Mouse (Mus musculus) heart, adult 11 months (tissue): ENCODE data around the gene Endou.

Source experiments
- DNase-seq: peaks from one replicate; pipeline ENCODE4 v3.0.0; 2022

Gene Endou

GRCm38 (mm10) chr15:97727048-97727447 is 4.1 kb downstream of the Endou start:
- peak; percentile 97 for DNase-seq

GRCm38 (mm10) chr15:97726310-97726709 is 4.8 kb downstream of the Endou start:
- DNase-seq, result no peak

- no peak for DNase-seq
Observed at GRCm38 (mm10) chr15:97725198-97725785, 5.8 kb downstream of the Endou start.

GRCm38 (mm10) chr15:97724346-97725197 is 6.6 kb downstream of the Endou start:
- no peak for DNase-seq

- no peak for DNase-seq
Observed at GRCm38 (mm10) chr15:97723536-97724345, 7.4 kb downstream of the Endou start.

GRCm38 (mm10) chr15:97721008-97721701 is 10.0 kb downstream of the Endou start:
- DNase-seq, result no peak

- peak; percentile 97 for DNase-seq
Observed at GRCm38 (mm10) chr15:97720026-97720675, 11.0 kb downstream of the Endou start.

- DNase-seq, result peak; percentile 94
Observed at GRCm38 (mm10) chr15:97719494-97719893, 11.6 kb downstream of the Endou start.

GRCm38 (mm10) chr15:97718535-97719155 is 12.5 kb downstream of the Endou start:
- no peak for DNase-seq

- peak; percentile 94 for DNase-seq
Observed at GRCm38 (mm10) chr15:97717861-97718534, 13.1 kb downstream of the Endou start.

- no peak for DNase-seq
Observed at GRCm38 (mm10) chr15:97716782-97717181, 14.4 kb downstream of the Endou start.

- no peak for DNase-seq
Observed at GRCm38 (mm10) chr15:97715734-97716133, 15.4 kb downstream of the Endou start.

GRCm38 (mm10) chr15:97715083-97715482 is 16.1 kb downstream of the Endou start:
- DNase-seq, result no peak

GRCm38 (mm10) chr15:97712546-97712945 is 18.6 kb downstream of the Endou start:
- DNase-seq, result peak; percentile 86

- no peak for DNase-seq
Observed at GRCm38 (mm10) chr15:97710906-97711305, 20.2 kb downstream of the Endou start.

- DNase-seq, result peak; percentile 98
Observed at GRCm38 (mm10) chr15:97705211-97706050, 25.7 kb downstream of the Endou start, which contains the start of gene Rpap3. TSS of gene Rpap3 (minus strand) at chr15:97705825.

GRCm38 (mm10) chr15:97696616-97697015 is 34.5 kb downstream of the Endou start:
- peak; percentile 76 for DNase-seq

GRCm38 (mm10) chr15:97693411-97693810 is 37.7 kb downstream of the Endou start:
- DNase-seq, result peak; percentile 75

GRCm38 (mm10) chr15:97684118-97684517 is 47.0 kb downstream of the Endou start:
- no peak for DNase-seq

GRCm38 (mm10) chr15:97682053-97682452 is 49.1 kb downstream of the Endou start:
- peak; percentile 75 for DNase-seq
